Mouse (Mus musculus): ENCODE results near the gene Rgs7bp.

DNA sequence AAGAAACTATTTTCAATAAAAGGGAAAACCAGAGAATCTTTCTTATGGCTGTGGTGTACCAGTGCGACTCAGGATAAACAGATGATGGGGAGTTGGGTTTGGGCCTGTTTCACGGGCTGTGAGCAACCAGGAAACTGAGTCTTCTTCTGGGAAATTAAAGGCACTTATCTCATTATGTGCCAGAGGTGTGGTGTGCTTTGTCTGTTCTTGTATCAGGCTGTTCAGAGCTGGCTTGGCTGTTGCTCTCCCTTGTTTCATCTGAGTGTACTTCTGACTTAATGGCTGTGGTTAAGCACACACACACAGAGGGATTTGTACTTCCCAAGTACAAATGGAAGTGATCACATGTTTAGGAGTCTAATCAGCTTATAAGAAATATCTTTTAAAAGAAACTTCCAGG is 49.7 kb upstream of the Rgs7bp start:
- TF ChIP-seq CTCF (IDR thresholded peaks at IDR 0.05; ENCODE audit: low read depth, low read length) (no peak), TAL1 (conservative IDR thresholded peaks at IDR 0.05; ENCODE audit: low read depth, low read length) (no peak), GATA1 (IDR thresholded peaks at IDR 0.05; ENCODE audit: borderline replicate concordance, low read length) (no peak), GATA2 (IDR thresholded peaks at IDR 0.05; ENCODE audit: borderline replicate concordance, low read depth, low read length) (no peak)

All from G1E (cell line).